8 mouse cellular contexts compared by ENCODE assay signal in the genomic region with DNA sequence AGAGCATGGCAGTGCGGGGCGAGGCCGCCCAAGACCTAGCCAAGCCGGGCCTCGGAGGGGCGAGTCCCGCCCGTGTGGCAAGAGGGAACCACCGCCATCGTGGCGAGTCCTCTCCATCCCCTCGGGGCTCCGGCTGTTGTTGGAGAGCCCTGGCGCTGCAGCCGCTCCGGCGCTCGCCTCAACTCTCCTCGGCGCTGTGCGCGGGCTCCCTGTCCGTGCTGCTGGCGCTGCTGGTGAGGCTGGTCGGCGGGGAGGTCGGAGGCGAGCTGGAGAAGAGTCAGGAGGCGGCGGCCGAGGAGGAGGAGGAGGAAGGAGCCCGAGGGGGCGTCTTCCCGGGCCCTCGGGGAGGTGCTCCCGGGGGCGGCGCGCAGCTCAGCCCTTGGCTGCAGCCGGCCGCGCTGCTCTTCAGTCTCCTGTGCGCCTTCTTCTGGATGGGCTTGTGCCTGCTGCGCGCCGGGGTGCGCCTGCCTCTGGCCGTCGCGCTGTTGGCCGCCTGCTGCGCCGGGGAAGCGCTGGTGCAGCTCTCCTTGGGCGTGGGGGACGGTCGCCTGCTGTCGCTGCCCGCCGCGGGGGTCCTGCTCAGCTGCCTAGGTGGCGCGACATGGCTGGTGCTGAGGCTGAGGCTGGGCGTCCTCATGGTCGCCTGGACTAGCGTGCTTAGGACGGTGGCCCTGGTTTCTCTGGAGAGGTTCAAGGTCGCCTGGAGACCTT. TPM values are rescaled to one million over a fixed set of nuclear protein-coding genes. Genes with fewer than 3 reads are reported as not detected.
DNase-seq lines count a peak whose midpoint lies in the region; ATAC-seq and TF ChIP-seq lines count a peak whose summit lies in the region.

No protein-coding gene starts in this region.

- peaks cover 15% of the 10 kb centered on the region for H3K4me1 ChIP-seq in forebrain, embryonic 15.5 days
- 0 out of 2 replicates have a peak, but pooled peaks cover 7% of the 10 kb centered on the region for H3K4me1 ChIP-seq in heart, postnatal 0 days (ENCODE audit: control insufficient read depth, insufficient read depth)
- H3K4me1 ChIP-seq in liver, embryonic 15.5 days (replicated peaks) = no peaks in the 10 kb centered on the region

- no peaks in the 10 kb centered on the region for H3K9me3 ChIP-seq in forebrain, embryonic 15.5 days
- no peaks in the 10 kb centered on the region for H3K9me3 ChIP-seq in heart, postnatal 0 days (replicated peaks; ENCODE audit: control insufficient read depth, low read length)
- H3K9me3 ChIP-seq in liver, embryonic 15.5 days (replicated peaks) = no peaks in the 10 kb centered on the region

- peak; percentile 21 for TF ChIP-seq CTCF in heart, postnatal 0 days (IDR thresholded peaks at IDR 0.05; ENCODE audit: low read depth)

- ATAC-seq in forebrain, embryonic 15.5 days (replicated peaks) = peak; percentile 90
- peak; percentile 87 for ATAC-seq in heart, postnatal 0 days (ENCODE audit: insufficient read depth, low read depth)
- ATAC-seq in liver, embryonic 15.5 days (ENCODE audit: insufficient read depth) = peak; percentile 56

- no peaks in the 10 kb centered on the region for H3K36me3 ChIP-seq in forebrain, embryonic 15.5 days
- 0 out of 2 replicates have a peak, but pooled peaks cover 4% of the 10 kb centered on the region for H3K36me3 ChIP-seq in heart, postnatal 0 days (replicated peaks; ENCODE audit: control insufficient read depth, insufficient read depth, low read length)
- H3K36me3 ChIP-seq in liver, embryonic 15.5 days (replicated peaks) = no peaks in the 10 kb centered on the region

- no peak for TF ChIP-seq EP300 in heart, postnatal 0 days (IDR thresholded peaks at IDR 0.05; ENCODE audit: low read depth)

- peak overlapping the region; percentile 92 for H3K4me2 ChIP-seq in forebrain, embryonic 15.5 days (replicated peaks)
- H3K4me2 ChIP-seq in heart, postnatal 0 days (ENCODE audit: low read depth, low read length) = peak overlapping the region; percentile 85
- peak overlapping the region; percentile 59 for H3K4me2 ChIP-seq in liver, embryonic 15.5 days

- peak overlapping the region; percentile 57 for H3K9ac ChIP-seq in forebrain, embryonic 15.5 days (replicated peaks)
- H3K9ac ChIP-seq in heart, postnatal 0 days (replicated peaks; ENCODE audit: low read depth, low read length) = peak overlapping the region; percentile 74
- no peak overlapping the region for H3K9ac ChIP-seq in liver, embryonic 15.5 days

- H3K27ac ChIP-seq in forebrain, embryonic 15.5 days (replicated peaks) = no peak overlapping the region
- H3K27ac ChIP-seq in heart, postnatal 0 days (ENCODE audit: low read depth) = peak overlapping the region; percentile 82
- no peak overlapping the region for H3K27ac ChIP-seq in liver, embryonic 15.5 days (replicated peaks)

- DNase-seq in MN1 (ENCODE audit: low spot score) = peak; percentile 36
- peak; percentile 65 for DNase-seq in cerebellum, adult 11-12 months
- DNase-seq in heart, postnatal 0 days (ENCODE audit: low spot score) = peak; percentile 74
- peak; percentile 60 to 83 for DNase-seq in kidney, postnatal 25 days
- peak; percentile 66 for DNase-seq in ovary, postnatal 10 days (ENCODE audit: low spot score)
- DNase-seq in urinary bladder, postnatal 10 days (ENCODE audit: low spot score) = peak; percentile 39

- H3K4me3 ChIP-seq in forebrain, embryonic 15.5 days = peak overlapping the region; percentile 67
- H3K4me3 ChIP-seq in heart, postnatal 0 days (ENCODE audit: low read depth, low read length) = peak overlapping the region; percentile 71
- peak overlapping the region; percentile 43 for H3K4me3 ChIP-seq in liver, embryonic 15.5 days (replicated peaks)

- peaks cover 25% of the 10 kb centered on the region; the same call in 1 of the 2 replicates for H3K27me3 ChIP-seq in forebrain, embryonic 15.5 days
- H3K27me3 ChIP-seq in heart, postnatal 0 days (ENCODE audit: control insufficient read depth, insufficient read depth, low read length) = no peaks in the 10 kb centered on the region
- H3K27me3 ChIP-seq in liver, embryonic 15.5 days = peaks cover 34% of the 10 kb centered on the region

- WGBS in forebrain, embryonic 15.5 days = under 1% methylated on average over 68 of the region's 68 CpGs
- 0% methylated on average over 60 of the region's 68 CpGs for WGBS in heart, postnatal 0 days
- under 1% methylated on average over 68 of the region's 68 CpGs for WGBS in liver, embryonic 15.5 days (ENCODE audit: insufficient replicate concordance)

RNA-seq across cellular contexts. Expression of a gene that starts 0.7 kb away (rescaled TPM):
- 1.7 and 1.9 TPM in 2 replicates for polyA plus RNA-seq in forebrain, embryonic 15.5 days (2015; fragmentation: Nextera tagmentation; extraction: Ambion mirVana)
- total RNA-seq in heart, postnatal 0 days (2014; rRNA removed; ENCODE audit: low replicate concordance) = 33.4 and 42.0 TPM in 2 replicates
- polyA plus RNA-seq in heart, postnatal 0 days (2015; fragmentation: Nextera tagmentation; extraction: Ambion mirVana) = 8.2 and 8.3 TPM in 2 replicates
- 1.0 and 1.5 TPM in 2 replicates for polyA plus RNA-seq in liver, embryonic 15.5 days (2015; fragmentation: Nextera tagmentation; extraction: Ambion mirVana)
